Mouse (Mus musculus) cerebellum, adult 2 months (tissue): ENCODE results near the gene Sh3glb1. TPM values are rescaled to one million over a fixed set of nuclear protein-coding genes. Genes with fewer than 3 reads are reported as not detected.
A peak's percentile ranks its signal among the peaks of the same experiment; 100 is the strongest.
"Not testable (repeated sequence)": the region's sequence is repeated elsewhere in the genome, so short reads cannot be mapped to it uniquely, and the experiment has no call there.

Source experiments
- DNase-seq, 2 experiments: peaks; one replicate each; pipeline ENCODE4 v3.0.0; 2021
- H3K27ac ChIP-seq: fragments of 200-500 bp; 2 replicates; pipeline ENCODE4 v1.5.1; 2012; ENCODE audit warnings: low read length, control low read depth, inconsistent platforms; ENCODE audit not compliant: insufficient read depth
- H3K27me3 ChIP-seq: fragments of 200-500 bp; 2 replicates; pipeline ENCODE4 v1.6.1; 2012; ENCODE audit warnings: inconsistent platforms, mild to moderate bottlenecking, low read length, moderate library complexity; ENCODE audit not compliant: control insufficient read depth, insufficient read depth
- H3K4me1 ChIP-seq: fragments of 200-500 bp; 2 replicates; pipeline ENCODE4 v1.6.1; 2011; ENCODE audit warnings: low read length; ENCODE audit not compliant: control insufficient read depth, insufficient read depth
- H3K4me3 ChIP-seq: fragments of 200-500 bp; replicated peaks from 2 replicates; pipeline ENCODE3; 2011; ENCODE audit warnings: mild to moderate bottlenecking, low read depth, low read length, control low read depth; ENCODE audit not compliant: insufficient read depth
- CTCF ChIP-seq: fragments of 200-500 bp; IDR thresholded peaks from 2 replicates; pipeline ENCODE4 v1.5.1; 2011; ENCODE audit warnings: low read depth, mild to moderate bottlenecking, control low read depth, low read length, moderate library complexity, borderline replicate concordance; ENCODE audit not compliant: insufficient read depth
- POLR2A ChIP-seq: fragments of 200-500 bp; IDR thresholded peaks from 2 replicates; pipeline ENCODE4 v1.6.1; 2011; ENCODE audit warnings: low read length, control low read depth, borderline replicate concordance; ENCODE audit not compliant: insufficient read depth
- WGBS: fragments of 180-500 bp; shearing (Covaris S2); methylation state at CpG from one replicate; pipeline ENCODE4 v1.1.7; 2018; 5-methylcytosine and 5-hydroxymethylcytosine counted together
- polyA plus RNA-seq: library from polyadenylated mRNA; depleted of rRNA; stranded (reverse); fragments of >200 nt; gene quantifications from 2 replicates; pipeline ENCODE4 v1.2.3, GENCODE M21; 2012

Gene Sh3glb1
- polyA plus RNA-seq, 1 experiment, result 25.5 TPM

- TF ChIP-seq POLR2A (no peak), CTCF (no peak)
- Histone ChIP-seq H3K27me3 (no peaks in the 10 kb centered on the region), H3K4me1 (no peaks in the 10 kb centered on the region), H3K4me3 (no peak overlapping the region), H3K27ac (no peak overlapping the region)
- 32% methylated on average over 9 of the region's 9 CpGs for WGBS
- no peak for DNase-seq
Observed at GRCm38 (mm10) chr3:144736831-144737230, 16.7 kb upstream of the Sh3glb1 start.

- Histone ChIP-seq H3K27ac (no peak overlapping the region), H3K4me1 (peaks cover 6% of the 10 kb centered on the region; the same call in 1 of the 2 replicates), H3K4me3 (no peak overlapping the region), H3K27me3 (no peaks in the 10 kb centered on the region)
- 51% methylated on average over 4 of the region's 4 CpGs for WGBS
- DNase-seq, result peak; percentile 39 to 65
- TF ChIP-seq POLR2A (no peak), CTCF (peak; percentile 72)
Observed at GRCm38 (mm10) chr3:144723455-144723854, 3.3 kb upstream of the Sh3glb1 start.

GRCm38 (mm10) chr3:144722566-144722965 lies 2.4 kb upstream of the Sh3glb1 start:
- not testable (repeated sequence) for H3K4me1 ChIP-seq, DNase-seq, H3K27ac ChIP-seq, H3K27me3 ChIP-seq, H3K4me3 ChIP-seq
- 85% methylated on average over 3 of the region's 3 CpGs for WGBS

GRCm38 (mm10) chr3:144721860-144722256 lies 1.7 kb upstream of the Sh3glb1 start:
- Histone ChIP-seq H3K4me1 (peaks cover 6% of the 10 kb centered on the region; the same call in 1 of the 2 replicates), H3K27me3 (no peaks in the 10 kb centered on the region), H3K4me3 (no peak overlapping the region), H3K27ac (no peak overlapping the region)
- TF ChIP-seq CTCF, result no peak
- TF ChIP-seq POLR2A, result no peak
- no peak for DNase-seq
- WGBS, result 93% methylated on average over 9 of the region's 9 CpGs

GRCm38 (mm10) chr3:144721077-144721859 lies 1.1 kb upstream of the Sh3glb1 start:
- peak overlapping the region; percentile 29; the same call in 1 of the 2 replicates for H3K27ac ChIP-seq
- no peak for DNase-seq
- peak overlapping the region; percentile 69 for H3K4me3 ChIP-seq
- H3K4me1 ChIP-seq, result peaks cover 6% of the 10 kb centered on the region; the same call in 1 of the 2 replicates
- no peaks in the 10 kb centered on the region for H3K27me3 ChIP-seq
- TF ChIP-seq POLR2A, result no peak
- no peak for TF ChIP-seq CTCF
- WGBS, result 87% methylated on average over 10 of the region's 10 CpGs

GRCm38 (mm10) chr3:144719088-144719900 lies 841 bp downstream of the Sh3glb1 start:
- under 1% methylated on average over 51 of the region's 56 CpGs for WGBS
- peak overlapping the region; percentile 57 for H3K27ac ChIP-seq
- peaks cover 16% of the 10 kb centered on the region for H3K4me1 ChIP-seq
- no peaks in the 10 kb centered on the region for H3K27me3 ChIP-seq
- no peak for TF ChIP-seq POLR2A
- TF ChIP-seq CTCF, result no peak
- peak overlapping the region; percentile 78 for H3K4me3 ChIP-seq
- DNase-seq, result peak; percentile 65 to 72

GRCm38 (mm10) chr3:144718706-144719087 lies 1.4 kb downstream of the Sh3glb1 start:
- 9% methylated on average over 7 of the region's 7 CpGs for WGBS
- H3K27ac ChIP-seq, result no peak overlapping the region

GRCm38 (mm10) chr3:144717835-144718234 lies 2.3 kb downstream of the Sh3glb1 start:
- WGBS, result 71% methylated on average over 6 of the region's 6 CpGs
- Histone ChIP-seq H3K27ac (no peak overlapping the region), H3K27me3 (no peaks in the 10 kb centered on the region), H3K4me3 (no peak overlapping the region), H3K4me1 (peaks cover 16% of the 10 kb centered on the region)
- no peak for DNase-seq
- TF ChIP-seq CTCF (no peak), POLR2A (no peak)

More at GRCm38 (mm10) chr3:144718706-144719087, 1.4 kb downstream of the Sh3glb1 start:
- no peaks in the 10 kb centered on the region for H3K27me3 ChIP-seq
- DNase-seq, result peak in 1 of 2 experiments; percentile 21
- no peak for TF ChIP-seq CTCF
- H3K4me1 ChIP-seq, result peaks cover 16% of the 10 kb centered on the region
- H3K4me3 ChIP-seq, result peak overlapping the region; percentile 78
